Mouse (Mus musculus) cortical plate, adult 2 months (tissue): ENCODE results near the gene Ppcdc. TPM values are rescaled to one million over a fixed set of nuclear protein-coding genes. Genes with fewer than 3 reads are reported as not detected.
A peak's percentile ranks its signal among the peaks of the same experiment; 100 is the strongest.

Experiments used
- H3K27ac ChIP-seq: fragments of 200-500 bp; 2 replicates; pipeline ENCODE4 v1.5.1; 2012; ENCODE audit warnings: low read length, control low read depth, inconsistent platforms; ENCODE audit not compliant: insufficient read depth
- H3K4me1 ChIP-seq: fragments of 200-500 bp; 2 replicates; pipeline ENCODE4 v1.6.1; 2011; ENCODE audit warnings: low read length; ENCODE audit not compliant: control insufficient read depth, insufficient read depth
- H3K4me3 ChIP-seq: fragments of 200-500 bp; 2 replicates; pipeline ENCODE4 v1.5.1; 2011; ENCODE audit warnings: mild to moderate bottlenecking, low read length, control low read depth; ENCODE audit not compliant: insufficient read depth
- CTCF ChIP-seq: fragments of 200-500 bp; IDR thresholded peaks from 2 replicates; pipeline ENCODE4 v1.5.1; 2011; ENCODE audit warnings: mild to moderate bottlenecking, control low read depth, low read length; ENCODE audit not compliant: insufficient read depth; ENCODE audit errors: extremely low read depth
- POLR2A ChIP-seq: fragments of 200-500 bp; IDR thresholded peaks from 2 replicates; pipeline ENCODE4 v1.6.1; 2011; ENCODE audit warnings: mild to moderate bottlenecking, low read length, control low read depth; ENCODE audit not compliant: insufficient read depth; ENCODE audit errors: extremely low read depth
- polyA plus RNA-seq: library from polyadenylated mRNA; depleted of rRNA; stranded (reverse); fragments of >200 nt; gene quantifications from 2 replicates; pipeline ENCODE4 v1.2.3, GENCODE M21; 2012

The Ppcdc gene
- polyA plus RNA-seq, 1 experiment = 22.9 TPM

DNA sequence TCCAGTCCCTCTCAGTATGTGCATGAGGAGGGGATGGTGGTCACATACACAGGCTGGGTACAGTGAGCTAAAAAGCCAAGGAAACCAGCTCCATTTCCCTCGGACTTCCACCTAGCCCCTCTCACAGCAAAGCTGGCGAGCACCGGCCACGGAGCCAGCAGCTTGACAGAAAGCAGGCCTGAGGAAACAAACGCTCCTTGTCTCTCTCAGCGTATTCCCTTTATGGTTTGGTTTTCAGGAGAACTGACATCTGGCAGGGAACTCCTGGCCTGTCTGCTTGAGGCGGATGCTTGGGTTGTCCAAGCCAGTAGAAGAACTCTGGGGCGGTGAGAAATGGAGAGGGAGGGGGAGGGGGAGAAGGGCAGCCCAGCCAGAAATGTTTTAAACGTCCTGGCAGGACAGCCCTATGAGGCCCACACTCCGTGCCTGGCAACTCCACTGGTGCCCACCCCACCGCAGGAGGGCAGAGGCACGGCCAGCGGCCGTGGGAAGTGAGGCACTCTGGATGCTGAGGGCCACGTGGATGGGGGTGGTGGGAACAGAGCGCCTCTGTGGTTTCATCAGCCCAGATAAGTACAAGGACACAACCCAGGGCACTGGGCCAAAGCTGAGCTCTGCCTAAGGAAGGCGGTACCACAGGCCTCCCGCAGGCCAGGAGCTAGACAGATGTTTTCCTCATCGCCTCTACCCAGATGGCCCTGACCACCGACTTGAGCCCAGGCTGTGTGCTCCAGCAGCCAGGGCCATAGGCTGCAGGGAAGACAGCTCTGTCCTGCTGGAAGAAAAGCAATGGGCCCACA is 19.4 kb downstream of the Ppcdc start:
- TF ChIP-seq POLR2A (no peak), CTCF (no peak)
- Histone ChIP-seq H3K4me1 (peaks cover 6% of the 10 kb centered on the region; the same call in 1 of the 2 replicates), H3K4me3 (no peak overlapping the region), H3K27ac (peak overlapping the region; percentile 98)

- no peak overlapping the region for H3K4me3 ChIP-seq
These were observed 20.2 kb downstream of the Ppcdc start for GRCm38 (mm10) chr9:57419521-57420267.

DNA sequence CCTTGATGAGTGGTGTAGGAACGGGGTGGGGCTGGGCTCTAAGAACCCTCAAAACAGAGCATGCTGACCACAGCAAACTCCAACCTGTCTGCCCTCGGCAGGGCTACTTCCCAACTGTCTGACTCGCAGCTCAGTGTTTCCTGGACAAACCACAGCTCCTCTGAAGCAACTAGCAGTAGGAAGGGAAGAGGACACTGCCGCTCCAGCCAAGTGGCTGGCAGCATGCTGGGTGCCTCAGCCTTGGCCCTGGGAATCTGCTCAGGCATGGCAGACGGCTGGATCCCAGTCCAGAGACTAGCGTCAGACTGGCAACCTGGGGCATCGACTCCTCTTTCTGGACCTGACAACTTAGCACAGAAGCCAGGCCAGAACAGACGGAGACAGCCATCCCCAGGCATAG is 22.6 kb downstream of the Ppcdc start:
- H3K27ac ChIP-seq = 0 out of 2 replicates have a peak overlapping the region, but pooled peaks have one; percentile 48
- TF ChIP-seq POLR2A (no peak), CTCF (no peak)
- H3K4me1 ChIP-seq = peaks cover 6% of the 10 kb centered on the region; the same call in 1 of the 2 replicates
- H3K4me3 ChIP-seq = no peak overlapping the region

More at GRCm38 (mm10) chr9:57419521-57420267, 20.2 kb downstream of the Ppcdc start:
- no peak for TF ChIP-seq POLR2A
- no peak for TF ChIP-seq CTCF
- Histone ChIP-seq H3K4me1 (peaks cover 6% of the 10 kb centered on the region; the same call in 1 of the 2 replicates), H3K27ac (peak overlapping the region; percentile 17; the same call in 1 of the 2 replicates)

- TF ChIP-seq CTCF (no peak), POLR2A (no peak)
- Histone ChIP-seq H3K4me3 (no peak overlapping the region), H3K27ac (no peak overlapping the region), H3K4me1 (no peaks in the 10 kb centered on the region)
These were observed 32.6 kb downstream of the Ppcdc start for GRCm38 (mm10) chr9:57407120-57407905.

DNA sequence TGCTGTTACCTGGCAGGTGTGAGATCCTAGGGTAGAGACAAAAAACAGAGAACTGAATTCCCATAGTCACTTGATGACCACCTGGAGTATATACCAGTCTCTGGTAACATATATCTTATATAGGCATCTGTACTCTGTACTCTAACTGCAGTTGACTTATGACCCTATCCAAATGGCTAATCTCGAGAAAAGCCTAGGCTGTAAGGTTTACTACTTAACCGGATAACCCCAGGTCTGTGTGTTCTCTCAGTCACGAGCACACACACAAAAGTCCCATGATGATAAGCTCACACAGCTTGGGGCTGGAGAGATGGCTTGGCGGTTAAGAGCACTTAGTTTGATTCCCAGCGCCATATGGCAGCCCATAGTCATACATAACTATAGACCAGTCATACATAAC is 33.5 kb downstream of the Ppcdc start:
- TF ChIP-seq CTCF (no peak), POLR2A (no peak)
- H3K4me1 ChIP-seq = no peaks in the 10 kb centered on the region
- H3K27ac ChIP-seq = no peak overlapping the region
- H3K4me3 ChIP-seq = no peak overlapping the region

DNA sequence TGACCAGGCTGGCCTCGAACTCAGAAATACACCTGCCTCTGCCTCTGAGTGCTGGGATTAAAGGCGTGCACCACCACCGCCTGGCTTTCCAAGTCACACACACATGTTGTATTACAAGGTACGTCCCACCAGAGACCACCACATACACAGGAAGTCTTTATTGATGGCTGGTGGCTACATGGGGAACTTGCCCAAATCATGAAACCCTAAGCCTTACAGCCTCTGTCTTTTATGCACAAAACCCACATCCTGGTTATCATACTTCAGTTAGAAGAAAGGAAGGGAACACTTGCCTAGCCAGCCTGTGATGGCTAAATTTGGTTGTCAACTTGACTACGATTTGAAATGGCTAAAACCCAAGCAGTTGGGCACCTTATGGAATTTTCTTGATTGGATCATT is 35.9 kb downstream of the Ppcdc start:
- Histone ChIP-seq H3K4me1 (no peaks in the 10 kb centered on the region), H3K27ac (no peak overlapping the region), H3K4me3 (no peak overlapping the region)
- TF ChIP-seq CTCF = no peak

- no peak for TF ChIP-seq CTCF
- TF ChIP-seq POLR2A = no peak
- no peak overlapping the region for H3K4me3 ChIP-seq
- H3K27ac ChIP-seq = no peak overlapping the region
- no peaks in the 10 kb centered on the region for H3K4me1 ChIP-seq
These were observed 37.3 kb downstream of the Ppcdc start for GRCm38 (mm10) chr9:57402318-57403251.

DNA sequence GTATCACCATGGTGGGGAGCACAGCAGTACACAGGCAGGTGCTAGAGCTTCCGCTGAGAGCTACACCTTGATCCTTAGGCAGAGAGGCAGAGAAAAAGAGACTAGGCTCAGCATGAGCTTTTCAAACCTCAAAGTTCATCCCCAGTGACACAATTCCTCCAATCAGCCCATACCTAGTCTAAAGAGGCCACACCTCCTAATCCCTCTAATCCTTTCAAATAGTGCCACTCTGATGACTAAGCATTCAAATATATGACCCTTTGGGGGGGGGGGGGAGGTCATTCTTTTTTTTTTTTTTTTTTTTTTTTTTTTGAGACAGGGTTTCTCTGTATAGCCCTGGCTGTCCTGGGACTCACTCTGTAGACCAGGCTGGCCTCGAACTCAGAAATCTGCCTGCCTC is 41.2 kb downstream of the Ppcdc start:
- H3K27ac ChIP-seq = no peak overlapping the region
- no peaks in the 10 kb centered on the region for H3K4me1 ChIP-seq
- TF ChIP-seq POLR2A = no peak
- TF ChIP-seq CTCF = no peak
- no peak overlapping the region for H3K4me3 ChIP-seq
